Mouse (Mus musculus): ENCODE data around the gene Slc25a29. TPM values are rescaled to one million over a fixed set of nuclear protein-coding genes. Genes with fewer than 3 reads are reported as not detected.

Gene Slc25a29
- polyA plus RNA-seq (2012; rRNA removed), result 21.1 and 23.2 TPM in 2 replicates

GRCm38 (mm10) chr12:108835840-108836409 is at the start of gene Slc25a29, which contains the start of gene Slc25a47:
Gene Slc25a29 (minus strand): TSS chr12:108835883.
Gene Slc25a47 (plus strand): TSS chr12:108836046.

GRCm38 (mm10) chr12:108792546-108793452 is 42.9 kb downstream of the Slc25a29 start, which contains the start of gene Yy1:
Gene Yy1 (plus strand): TSS chr12:108792973.

Other genes starting within 250 kb of the Slc25a29 start
- 12.3 and 16.0 TPM in 2 replicates for gene Degs2, start 133.6 kb downstream of the Slc25a29 start, polyA plus RNA-seq (2012; rRNA removed)
- 28.5 and 42.5 TPM in 2 replicates for gene Yy1, start 42.9 kb downstream of the Slc25a29 start, polyA plus RNA-seq (2012; rRNA removed)
- 21.5 and 26.6 TPM in 2 replicates for gene Slc25a47, start 163 bp upstream of the Slc25a29 start, polyA plus RNA-seq (2012; rRNA removed)
- 18.5 and 25.2 TPM in 2 replicates for gene Wdr25, start 57.7 kb upstream of the Slc25a29 start, polyA plus RNA-seq (2012; rRNA removed)
- 64.1 and 77.5 TPM in 2 replicates for gene Wars, start 58.3 kb upstream of the Slc25a29 start, polyA plus RNA-seq (2012; rRNA removed)
- gene Begain, start 232.3 kb upstream of the Slc25a29 start, polyA plus RNA-seq (2012; rRNA removed), result 9.8 and 13.8 TPM in 2 replicates

Data from ovary, adult 2 months (tissue).